Mouse (Mus musculus) heart, embryonic 16.5 days (tissue): ENCODE measurements around the gene Gm28374. TPM values are rescaled to one million over a fixed set of nuclear protein-coding genes. Genes with fewer than 3 reads are reported as not detected.

Experiments used
- ATAC-seq: fragments of 200-750 bp; cut with Nextera tagmentation; replicated peaks from 2 replicates; pipeline ENCODE4 v1.8.0; 2017; ENCODE audit warnings: moderate number of reproducible peaks; ENCODE audit not compliant: insufficient read depth, low FRiP score; ENCODE audit errors: extremely low read depth
- H3K27ac ChIP-seq: fragments of 300-500 bp; sonication (generic); 2 replicates; pipeline ENCODE4 v1.5.1; 2014; ENCODE audit warnings: mild to moderate bottlenecking, low read length, control low read depth, moderate library complexity
- H3K27me3 ChIP-seq: fragments of 300-500 bp; sonication (generic); 2 replicates; pipeline ENCODE4 v1.6.1; 2014; ENCODE audit warnings: low read length, mixed read lengths; ENCODE audit not compliant: control insufficient read depth, insufficient read depth
- H3K36me3 ChIP-seq: fragments of 300-500 bp; sonication (generic); 2 replicates; pipeline ENCODE4 v1.6.1; 2014; ENCODE audit not compliant: control insufficient read depth, insufficient read depth
- H3K4me1 ChIP-seq: fragments of 300-500 bp; sonication (generic); 2 replicates; pipeline ENCODE4 v1.6.1; 2014; ENCODE audit warnings: low read length, mixed read lengths; ENCODE audit not compliant: control insufficient read depth, insufficient read depth
- H3K4me2 ChIP-seq: fragments of 300-500 bp; sonication (generic); 2 replicates; pipeline ENCODE4 v1.6.1; 2014; ENCODE audit warnings: low read depth, mild to moderate bottlenecking, control low read depth, low read length
- H3K4me3 ChIP-seq: fragments of 300-500 bp; sonication (generic); 2 replicates; pipeline ENCODE4 v1.5.1; 2014; ENCODE audit warnings: mild to moderate bottlenecking, control low read depth, low read length
- H3K9ac ChIP-seq: fragments of 300-500 bp; sonication (generic); 2 replicates; pipeline ENCODE4 v1.6.1; 2014; ENCODE audit warnings: low read length, control low read depth
- H3K9me3 ChIP-seq: fragments of 300-500 bp; sonication (generic); replicated peaks from 2 replicates; pipeline ENCODE4 v1.6.1; 2016; ENCODE audit warnings: low read length; ENCODE audit not compliant: control insufficient read depth
- WGBS: fragments of 180-500 bp; shearing (Covaris S2); extraction: QIAGEN DNeasy Blood & Tissue Kit; methylation state at CpG from one replicate; pipeline ENCODE4 v1.1.7; 2014; 5-methylcytosine and 5-hydroxymethylcytosine counted together
- polyA plus RNA-seq: library from polyadenylated mRNA; unstranded; fragments of >200 nt; fragmentation: Nextera tagmentation; extraction: Ambion mirVana; gene quantifications from 2 replicates; pipeline ENCODE4 v1.2.1, GENCODE M21; 2015

Gene Gm28374
- polyA plus RNA-seq, 1 experiment from 2014 or later: 1.3 TPM

DNA sequence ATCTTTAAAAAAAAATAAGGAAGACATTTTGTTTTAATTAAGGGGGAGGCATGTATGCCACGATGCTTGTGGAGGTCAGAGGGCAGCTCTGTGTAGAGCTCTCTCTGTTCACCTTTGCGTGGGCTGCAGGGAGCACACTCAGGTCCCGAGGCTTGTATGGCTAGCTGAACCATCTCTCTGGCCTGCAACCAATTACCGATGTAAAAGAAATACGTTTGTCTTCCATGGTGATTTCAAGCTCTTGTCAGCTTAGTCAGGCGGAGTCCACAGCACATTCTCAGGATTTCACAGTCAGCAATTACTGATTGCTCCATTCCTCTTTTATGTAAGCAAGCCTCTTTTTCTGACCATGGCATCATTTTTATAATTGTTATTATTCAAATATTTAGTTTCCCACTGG lies 19.1 kb upstream of the Gm28374 start:
- no peaks in the 10 kb centered on the region for H3K9me3 ChIP-seq
- no peak overlapping the region for H3K27ac ChIP-seq
- no peak overlapping the region for H3K4me3 ChIP-seq
- H3K4me1 ChIP-seq: no peaks in the 10 kb centered on the region
- H3K9ac ChIP-seq: no peak overlapping the region
- 76% methylated on average over 6 of the region's 6 CpGs for whole genome bisulfite sequencing
- no peaks in the 10 kb centered on the region for H3K27me3 ChIP-seq
- ATAC-seq: no peak
- H3K36me3 ChIP-seq: no peaks in the 10 kb centered on the region
- no peak overlapping the region for H3K4me2 ChIP-seq

- Histone ChIP-seq H3K4me1 (no peaks in the 10 kb centered on the region), H3K27ac (no peak overlapping the region), H3K4me2 (no peak overlapping the region), H3K9me3 (no peaks in the 10 kb centered on the region), H3K27me3 (no peaks in the 10 kb centered on the region), H3K36me3 (no peaks in the 10 kb centered on the region), H3K4me3 (no peak overlapping the region), H3K9ac (no peak overlapping the region)
- 78% methylated on average over 3 of the region's 3 CpGs for WGBS
- ATAC-seq: no peak
These were observed 15.8 kb upstream of the Gm28374 start for GRCm38 (mm10) chr19:6097847-6098246.

- Histone ChIP-seq H3K9ac (no peak within 1 kb of the TSS), H3K27ac (no peak within 1 kb of the TSS), H3K27me3 (no peaks in the 10 kb centered on the region), H3K9me3 (no peaks in the 10 kb centered on the region), H3K4me1 (no peaks in the 10 kb centered on the region), H3K4me3 (no peak within 1 kb of the TSS), H3K36me3 (peaks cover 10% of the 10 kb centered on the region), H3K4me2 (no peak within 1 kb of the TSS)
- no peak for ATAC-seq
- 86% methylated on average over 7 of the region's 7 CpGs for WGBS
These were observed 12.1 kb upstream of the Gm28374 start, which contains the start of gene AC131692.1 for GRCm38 (mm10) chr19:6094119-6094518. Gene AC131692.1, plus strand, starts transcription at chr19:6094419.

GRCm38 (mm10) chr19:6088841-6089240 lies 6.8 kb upstream of the Gm28374 start:
- 93% methylated on average over 13 of the region's 13 CpGs for WGBS
- Histone ChIP-seq H3K4me2 (no peak overlapping the region), H3K4me3 (no peak overlapping the region), H3K27me3 (no peaks in the 10 kb centered on the region), H3K36me3 (peaks cover 14% of the 10 kb centered on the region), H3K4me1 (peaks cover 11% of the 10 kb centered on the region), H3K9me3 (no peaks in the 10 kb centered on the region), H3K9ac (no peak overlapping the region), H3K27ac (no peak overlapping the region)
- no peak for ATAC-seq

DNA sequence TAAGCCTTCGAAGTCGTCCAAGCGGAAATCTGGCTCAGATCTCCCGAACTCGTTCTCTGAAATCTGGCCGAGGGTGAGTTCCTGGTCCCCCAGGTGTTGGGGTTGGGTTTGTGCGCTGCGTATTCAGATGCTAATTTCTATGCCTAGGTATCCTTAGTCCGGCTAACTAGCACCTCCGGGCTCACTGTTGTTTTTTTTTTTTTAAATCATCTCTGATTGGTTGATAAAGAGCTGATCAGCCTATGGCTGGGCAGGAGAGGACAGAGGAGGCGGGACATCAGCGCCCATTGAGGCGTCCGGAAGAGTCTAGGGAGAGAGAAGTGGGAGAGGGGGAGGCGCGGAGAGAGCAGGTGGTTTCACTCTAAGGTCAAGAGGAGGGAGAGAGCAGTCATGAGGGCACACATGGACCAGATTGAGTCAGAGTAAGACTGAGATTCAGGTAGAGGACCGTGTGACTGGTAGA lies 3.4 kb upstream of the Gm28374 start:
- 0% methylated on average over 17 of the region's 17 CpGs for WGBS
- Histone ChIP-seq H3K4me3 (peak overlapping the region; percentile 85), H3K36me3 (peaks cover 17% of the 10 kb centered on the region), H3K9me3 (no peaks in the 10 kb centered on the region), H3K9ac (peak overlapping the region; percentile 78), H3K27ac (peak overlapping the region; percentile 52), H3K4me1 (peaks cover 14% of the 10 kb centered on the region), H3K27me3 (no peaks in the 10 kb centered on the region), H3K4me2 (peak overlapping the region; percentile 91)
- ATAC-seq: peak; percentile 57

- peaks cover 17% of the 10 kb centered on the region for H3K36me3 ChIP-seq
- under 1% methylated on average over 58 of the region's 58 CpGs for whole genome bisulfite sequencing
These were observed 2.6 kb upstream of the Gm28374 start, which contains the start of the genes Zfpl1 and Cdca5 for GRCm38 (mm10) chr19:6084478-6085248. Gene Zfpl1, minus strand, starts transcription at chr19:6084956. Gene Cdca5, plus strand, starts transcription at chr19:6084983.

DNA sequence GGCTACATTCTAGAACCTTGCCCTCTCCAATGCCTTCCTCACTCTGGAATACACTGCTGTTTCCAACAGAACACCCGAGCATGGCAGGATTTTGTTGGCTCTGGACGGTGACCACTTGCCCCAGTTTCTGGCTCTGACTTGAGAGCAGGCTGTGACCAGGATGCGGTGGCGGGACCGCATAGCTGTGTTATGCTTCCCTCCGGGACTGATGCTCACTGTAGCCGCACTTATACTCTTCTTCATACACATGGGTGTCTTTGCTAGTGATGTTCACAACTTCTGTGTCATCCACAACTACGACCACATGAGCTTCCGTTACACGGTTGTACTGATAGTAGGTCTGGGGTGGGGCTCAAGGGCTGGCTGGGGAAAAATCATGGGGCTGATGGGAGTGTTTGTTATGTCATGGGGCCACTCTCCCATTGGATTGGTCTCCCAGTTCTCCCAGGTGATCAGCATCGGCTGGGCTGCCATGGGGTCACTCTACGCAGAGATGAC lies 2.0 kb downstream of the Gm28374 start, which contains the start of gene Tmem262:
Gene Tmem262 (plus strand): TSS at position 51 of the 498 bp plus-strand sequence.
- Histone ChIP-seq H3K36me3 (peaks cover 12% of the 10 kb centered on the region), H3K4me3 (no peak within 1 kb of the TSS), H3K27ac (no peak within 1 kb of the TSS), H3K9me3 (no peaks in the 10 kb centered on the region), H3K27me3 (no peaks in the 10 kb centered on the region), H3K4me2 (no peak within 1 kb of the TSS), H3K9ac (no peak within 1 kb of the TSS), H3K4me1 (peaks cover 13% of the 10 kb centered on the region)
- WGBS: 87% methylated on average over 12 of the region's 12 CpGs
- ATAC-seq: no peak

More at GRCm38 (mm10) chr19:6084478-6085248, 2.6 kb upstream of the Gm28374 start, which contains the start of the genes Zfpl1 and Cdca5:
- Histone ChIP-seq H3K27ac (peak within 1 kb of the TSS; percentile 52), H3K4me2 (peak within 1 kb of the TSS; percentile 91), H3K27me3 (no peaks in the 10 kb centered on the region), H3K9me3 (no peaks in the 10 kb centered on the region), H3K4me3 (peak within 1 kb of the TSS; percentile 85), H3K9ac (peak within 1 kb of the TSS; percentile 80), H3K4me1 (peaks cover 14% of the 10 kb centered on the region)
- ATAC-seq: peak; percentile 89

DNA sequence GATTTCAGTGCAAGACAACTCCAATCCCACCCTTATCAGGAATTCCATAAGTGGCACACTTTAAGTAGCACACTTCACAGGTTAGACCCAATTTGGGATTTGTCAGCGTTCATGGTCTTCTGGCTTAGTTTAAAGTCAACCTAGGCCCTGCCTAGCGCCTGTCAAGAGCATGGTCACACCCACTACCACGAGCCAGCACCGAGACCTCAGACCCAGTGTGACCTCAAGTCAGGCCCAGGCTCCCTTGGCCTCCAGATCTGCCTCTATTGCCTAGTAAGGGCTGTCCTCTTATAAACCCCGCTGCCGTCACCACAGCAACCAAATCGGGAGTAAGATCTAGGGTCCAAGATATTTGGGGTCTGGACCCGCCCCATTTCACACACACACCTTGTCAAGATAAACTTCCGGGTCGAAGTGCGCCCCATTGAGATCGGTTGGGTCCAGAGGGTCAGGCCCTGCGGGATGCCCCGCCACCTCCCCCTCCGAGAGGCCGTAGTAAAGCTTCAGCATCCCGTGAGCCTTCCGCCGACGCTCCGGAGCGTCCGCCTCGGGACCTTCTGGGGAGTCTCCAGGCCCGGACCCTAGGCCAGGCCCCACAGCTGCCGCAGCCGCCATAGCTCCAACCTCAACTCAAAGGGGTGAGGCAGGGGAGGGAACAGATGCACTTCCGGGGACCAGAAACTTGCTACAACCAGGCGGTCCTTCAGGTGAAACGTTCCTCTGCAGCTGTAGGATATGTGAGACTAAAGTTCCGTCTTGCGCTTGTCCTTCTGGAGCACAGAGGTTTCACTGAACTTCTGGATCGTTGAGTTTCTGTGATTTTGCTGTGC lies 5.3 kb downstream of the Gm28374 start, which contains the start of gene Vps51:
Gene Vps51 (minus strand): TSS at position 668 of the 830 bp plus-strand sequence.
- Histone ChIP-seq H3K9me3 (no peaks in the 10 kb centered on the region), H3K4me3 (peak within 1 kb of the TSS; percentile 84), H3K27ac (peak within 1 kb of the TSS; percentile 78), H3K4me2 (peak within 1 kb of the TSS; percentile 96), H3K27me3 (no peaks in the 10 kb centered on the region), H3K36me3 (peaks cover 16% of the 10 kb centered on the region), H3K9ac (peak within 1 kb of the TSS; percentile 86), H3K4me1 (peaks cover 7% of the 10 kb centered on the region)
- peak; percentile 81 for ATAC-seq
- WGBS: under 1% methylated on average over 33 of the region's 33 CpGs
